Mouse (Mus musculus): ENCODE data around the gene Clcn2.

- no peak for TF ChIP-seq GATA1 (IDR thresholded peaks at IDR 0.05; ENCODE audit: borderline replicate concordance, low read length)
- TF ChIP-seq FLI1 (IDR thresholded peaks at IDR 0.05; ENCODE audit: low read length): no peak
These were observed 13.7 kb downstream of the Clcn2 start for GRCm38 (mm10) chr16:20703699-20704400.
